Mouse (Mus musculus) MEL (cell line): ENCODE measurements around the gene Dnaaf5. TPM values are rescaled to one million over a fixed set of nuclear protein-coding genes. Genes with fewer than 3 reads are reported as not detected.

Experiments
- DNase-seq: peaks from one replicate; pipeline ENCODE4 v3.0.0; 2011; ENCODE audit warnings: low read depth, low spot score
- H3K27ac ChIP-seq: 2 replicates; pipeline ENCODE4 v1.5.1; 2012; ENCODE audit warnings: low read depth, mild to moderate bottlenecking, control low read depth, low read length, moderate library complexity; ENCODE audit not compliant: control insufficient read depth
- H3K27me3 ChIP-seq, 2 experiments: fragments of 150-350 bp in 1 of 2; sonication (generic) in 1 of 2; 2 replicates each; pipeline ENCODE4 v1.6.1; 2012; ENCODE audit warnings: low read length in 2 of 2, mild to moderate bottlenecking in 2 of 2, improper control_type of control experiment in 1 of 2, moderate library complexity in 1 of 2; ENCODE audit not compliant: insufficient read depth in 2 of 2, control insufficient read depth in 1 of 2
- H3K36me3 ChIP-seq, 2 experiments: 2 replicates each; pipeline ENCODE4 v1.6.1; 2012 to 2014; ENCODE audit warnings: low read length in 2 of 2, improper control_type of control experiment in 1 of 2, inconsistent platforms in 1 of 2, mild to moderate bottlenecking in 1 of 2; ENCODE audit not compliant: insufficient read depth in 2 of 2, control insufficient read depth in 1 of 2
- H3K4me1 ChIP-seq, 2 experiments: fragments of 150-350 bp in 1 of 2; sonication (generic) in 1 of 2; 2 replicates each; pipeline ENCODE4 v1.6.1; 2012; ENCODE audit warnings: low read length in 2 of 2, improper control_type of control experiment in 1 of 2, mild to moderate bottlenecking in 1 of 2; ENCODE audit not compliant: insufficient read depth in 2 of 2, control insufficient read depth in 1 of 2
- H3K4me3 ChIP-seq, 2 experiments: fragments of 150-350 bp in 1 of 2; sonication (generic) in 1 of 2; 2 replicates each; pipeline ENCODE4 v1.5.1; 2012; ENCODE audit warnings: low read depth in 2 of 2, low read length in 2 of 2, mild to moderate bottlenecking in 2 of 2, moderate library complexity in 2 of 2, control low read depth in 1 of 2, improper control_type of control experiment in 1 of 2; ENCODE audit not compliant: control insufficient read depth in 1 of 2, insufficient read depth in 1 of 2
- H3K79me2 ChIP-seq: 2 replicates; pipeline ENCODE4 v1.6.1; 2012; ENCODE audit warnings: mild to moderate bottlenecking, low read length, moderate library complexity; ENCODE audit not compliant: control insufficient read depth, poor library complexity, insufficient read depth
- H3K9ac ChIP-seq: 2 replicates; pipeline ENCODE4 v1.6.1; 2012; ENCODE audit warnings: low read depth, mild to moderate bottlenecking, control low read depth, low read length, moderate library complexity; ENCODE audit not compliant: control insufficient read depth, poor library complexity, severe bottlenecking
- H3K9me3 ChIP-seq: fragments of 150-350 bp; sonication (generic); replicated peaks from 2 replicates; pipeline ENCODE4 v1.6.1; 2012; ENCODE audit warnings: mild to moderate bottlenecking, low read length, improper control_type of control experiment, moderate library complexity; ENCODE audit not compliant: insufficient read depth
- CHD1 ChIP-seq: IDR thresholded peaks from 2 replicates; pipeline ENCODE4 v1.6.1; 2012; ENCODE audit warnings: low read depth, mild to moderate bottlenecking, inconsistent platforms, low read length, improper control_type of control experiment
- CHD2 ChIP-seq: IDR thresholded peaks from 2 replicates; pipeline ENCODE4 v1.6.1; 2011; ENCODE audit warnings: low read length, improper control_type of control experiment
- CTCF ChIP-seq, 3 experiments: IDR thresholded peaks in 2 of 3; conservative IDR thresholded peaks in 1 of 3; 2 replicates each; pipeline ENCODE4 v1.5.1; 2011 to 2012; ENCODE audit warnings: low read length in 3 of 3, low read depth in 2 of 3, mild to moderate bottlenecking in 2 of 3, improper control_type of control experiment in 1 of 3, inconsistent platforms in 1 of 3, mixed read lengths in 1 of 3, moderate library complexity in 1 of 3; ENCODE audit not compliant: control insufficient read depth in 1 of 3, insufficient read depth in 1 of 3, poor library complexity in 1 of 3, severe bottlenecking in 1 of 3
- ETS1 ChIP-seq: IDR thresholded peaks from 2 replicates; pipeline ENCODE4 v1.6.1; 2012; ENCODE audit warnings: low read depth, mild to moderate bottlenecking, inconsistent platforms, low read length, improper control_type of control experiment, moderate library complexity
- JUND ChIP-seq: IDR thresholded peaks from 2 replicates; pipeline ENCODE4 v1.6.1; 2011; ENCODE audit warnings: low read depth, mild to moderate bottlenecking, improper control_type of control experiment, low read length
- KAT2A ChIP-seq: conservative IDR thresholded peaks from 2 replicates; pipeline ENCODE4 v1.6.1; 2012; ENCODE audit warnings: low read depth, low read length, improper control_type of control experiment, inconsistent platforms
- MAFK ChIP-seq: IDR thresholded peaks from 2 replicates; pipeline ENCODE4 v1.6.1; 2011; ENCODE audit warnings: low read depth, mild to moderate bottlenecking, low read length, improper control_type of control experiment, borderline replicate concordance
- MXI1 ChIP-seq: IDR thresholded peaks from 2 replicates; pipeline ENCODE4 v1.6.1; 2011; ENCODE audit warnings: mild to moderate bottlenecking, low read depth, low read length, improper control_type of control experiment
- MYB ChIP-seq: IDR thresholded peaks from 2 replicates; pipeline ENCODE4 v1.6.1; 2011; ENCODE audit warnings: mild to moderate bottlenecking, low read depth, low read length, improper control_type of control experiment
- NELFE ChIP-seq: IDR thresholded peaks from 2 replicates; pipeline ENCODE4 v1.6.1; 2011; ENCODE audit warnings: low read depth, low read length, improper control_type of control experiment
- POLR2A ChIP-seq, 2 experiments: IDR thresholded peaks; 2 replicates each; pipeline ENCODE4 v1.6.1; 2011 to 2012; ENCODE audit warnings: low read length in 2 of 2, mild to moderate bottlenecking in 2 of 2, control low read depth in 1 of 2, improper control_type of control experiment in 1 of 2, low read depth in 1 of 2, moderate library complexity in 1 of 2; ENCODE audit not compliant: control insufficient read depth in 1 of 2, insufficient read depth in 1 of 2, poor library complexity in 1 of 2
- POLR2AphosphoS2 ChIP-seq: IDR thresholded peaks from 2 replicates; pipeline ENCODE4 v1.6.1; 2011; ENCODE audit warnings: low read length, improper control_type of control experiment
- POLR2AphosphoS5 ChIP-seq: IDR thresholded peaks from 2 replicates; pipeline ENCODE4 v1.6.1; 2012; ENCODE audit warnings: low read depth, borderline replicate concordance, mild to moderate bottlenecking, inconsistent platforms, low read length, moderate library complexity, mixed read lengths
- RAD21 ChIP-seq: IDR thresholded peaks from 2 replicates; pipeline ENCODE4 v1.6.1; 2011; ENCODE audit warnings: mild to moderate bottlenecking, low read depth, low read length, improper control_type of control experiment
- SMC3 ChIP-seq: IDR thresholded peaks from 2 replicates; pipeline ENCODE4 v1.6.1; 2011; ENCODE audit warnings: low read depth, low read length, improper control_type of control experiment
- TAL1 ChIP-seq: IDR thresholded peaks from 2 replicates; pipeline ENCODE4 v1.6.1; 2012; ENCODE audit warnings: mild to moderate bottlenecking, inconsistent platforms, low read length, moderate library complexity, mixed read lengths
- TBP ChIP-seq: IDR thresholded peaks from 2 replicates; pipeline ENCODE4 v1.8.0; 2011; ENCODE audit warnings: low read depth, low read length, improper control_type of control experiment
- USF2 ChIP-seq, 2 experiments: IDR thresholded peaks; 2 replicates each; pipeline ENCODE4 v1.6.1; 2011 to 2012; ENCODE audit warnings: improper control_type of control experiment in 2 of 2, low read length in 2 of 2, borderline replicate concordance in 1 of 2, inconsistent platforms in 1 of 2, low read depth in 1 of 2, mild to moderate bottlenecking in 1 of 2; ENCODE audit not compliant: insufficient read depth in 1 of 2
- ZKSCAN1 ChIP-seq: IDR thresholded peaks from 2 replicates; pipeline ENCODE4 v1.6.1; 2012; ENCODE audit warnings: low read depth, mild to moderate bottlenecking, inconsistent platforms, low read length, improper control_type of control experiment, moderate library complexity
- polyA plus RNA-seq, 2 experiments: library from polyadenylated mRNA; stranded (reverse) in 1 of 2; unstranded in 1 of 2; fragments of >175 nt in 1 of 2; fragments of >200 nt in 1 of 2; gene quantifications; 2 replicates each; pipeline versions ENCODE4 v1.2.1 to v1.2.4; 2012; ENCODE audit warnings: low replicate concordance in 2 of 2, low read depth in 1 of 2; ENCODE audit not compliant: insufficient read length in 2 of 2, insufficient read depth in 1 of 2, missing spikeins in 1 of 2
- total RNA-seq: library from RNA; depleted of rRNA; stranded (reverse); fragments of 300-350 nt; gene quantifications from 2 replicates; pipeline ENCODE4 v1.2.3, GENCODE M21; 2012

Gene Dnaaf5
- total and polyA plus RNA-seq, 3 experiments: 20.1 to 35.4 TPM; not detected in 1

DNA sequence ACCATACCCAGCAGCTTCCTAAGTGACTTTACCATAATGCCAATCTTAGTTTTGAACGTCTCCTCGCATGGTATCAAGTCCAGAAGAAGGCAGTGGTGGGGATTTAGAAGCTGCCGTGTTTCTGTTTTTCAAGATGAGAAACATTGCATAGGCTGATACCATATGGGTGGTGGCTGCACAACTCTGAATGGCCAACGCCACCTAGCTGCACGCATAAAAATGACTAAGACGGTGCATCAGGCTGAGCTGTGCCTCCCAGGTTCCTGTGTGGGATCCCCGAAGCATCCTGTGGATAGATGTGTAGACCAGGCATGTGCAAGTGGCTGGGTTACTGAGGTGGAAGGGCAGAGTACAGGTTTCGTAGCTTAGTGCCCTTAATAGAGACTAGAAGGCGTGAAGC lies 42.2 kb upstream of the Dnaaf5 start:
- Histone ChIP-seq H3K9ac (no peak overlapping the region), H3K36me3 (no peaks in the 10 kb centered on the region), H3K4me1 (no peaks in the 10 kb centered on the region), H3K79me2 (no peaks in the 10 kb centered on the region), H3K9me3 (no peaks in the 10 kb centered on the region), H3K4me3 (no peak overlapping the region), H3K27ac (no peak overlapping the region), H3K27me3 (no peaks in the 10 kb centered on the region)
- TF ChIP-seq POLR2A (IDR thresholded peaks at IDR 0.05; ENCODE audit: control insufficient read depth in 1 of 2, insufficient read depth in 1 of 2, low read depth in 1 of 2, low read length in 2 of 2, poor library complexity in 1 of 2) (no peak), CHD1 (no peak), CTCF (IDR thresholded peaks at IDR 0.05 in 2 of 3, conservative IDR thresholded peaks at IDR 0.05 in 1 of 3; ENCODE audit: control insufficient read depth in 1 of 3, insufficient read depth in 1 of 3, low read depth in 2 of 3, low read length in 3 of 3, poor library complexity in 1 of 3, severe bottlenecking in 1 of 3) (peak in 1 of 3 experiments; percentile 29; a peak in 2 of 6 replicates)
- DNase-seq: no peak

- no peaks in the 10 kb centered on the region for H3K27me3 ChIP-seq
- no peak for DNase-seq
- H3K9ac ChIP-seq: no peak overlapping the region
Measured at GRCm38 (mm10) chr5:139110140-139110855, 39.7 kb upstream of the Dnaaf5 start.

DNA sequence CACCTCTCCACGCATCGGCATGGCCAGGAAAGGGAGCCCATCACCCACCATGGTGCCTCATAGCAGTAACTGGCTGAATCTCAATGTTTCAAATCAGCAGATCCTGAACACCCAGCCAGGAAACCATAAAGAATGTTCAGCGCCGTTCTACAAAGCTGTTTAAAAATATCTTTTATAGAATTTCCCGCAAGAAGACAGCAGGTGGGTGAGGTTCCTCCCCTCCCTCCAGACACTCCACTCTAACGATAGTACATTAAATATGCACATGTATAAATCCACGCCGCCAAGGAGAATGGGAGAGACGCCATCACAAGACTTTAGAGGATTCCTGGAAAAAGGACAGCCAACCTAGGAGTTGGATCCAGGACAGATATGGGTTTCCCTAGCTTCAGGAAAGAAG lies 38.0 kb upstream of the Dnaaf5 start:
- Histone ChIP-seq H3K4me3 (no peak overlapping the region), H3K4me1 (no peaks in the 10 kb centered on the region), H3K79me2 (no peaks in the 10 kb centered on the region), H3K27me3 (no peaks in the 10 kb centered on the region), H3K9me3 (no peaks in the 10 kb centered on the region), H3K9ac (no peak overlapping the region), H3K27ac (no peak overlapping the region), H3K36me3 (no peaks in the 10 kb centered on the region)
- no peak for TF ChIP-seq CHD2
- TF ChIP-seq ETS1: no peak
- no peak for TF ChIP-seq NELFE
- TF ChIP-seq POLR2AphosphoS2: no peak
- TF ChIP-seq MXI1: no peak
- no peak for TF ChIP-seq POLR2AphosphoS5
- TF ChIP-seq JUND: no peak
- TF ChIP-seq CTCF (IDR thresholded peaks at IDR 0.05 in 2 of 3, conservative IDR thresholded peaks at IDR 0.05 in 1 of 3; ENCODE audit: control insufficient read depth in 1 of 3, insufficient read depth in 1 of 3, low read depth in 2 of 3, low read length in 3 of 3, poor library complexity in 1 of 3, severe bottlenecking in 1 of 3): no peak
- TF ChIP-seq TBP: no peak
- TF ChIP-seq MYB: no peak
- no peak for TF ChIP-seq RAD21
- TF ChIP-seq KAT2A: no peak
- TF ChIP-seq CHD1: no peak
- no peak for TF ChIP-seq MAFK
- no peak for TF ChIP-seq USF2 (IDR thresholded peaks at IDR 0.05; ENCODE audit: borderline replicate concordance in 1 of 2, insufficient read depth in 1 of 2, low read depth in 1 of 2, low read length in 2 of 2)
- TF ChIP-seq SMC3: no peak
- DNase-seq: no peak

More at GRCm38 (mm10) chr5:139110140-139110855, 39.7 kb upstream of the Dnaaf5 start:
- no peak overlapping the region for H3K4me3 ChIP-seq
- H3K36me3 ChIP-seq: no peaks in the 10 kb centered on the region
- H3K27ac ChIP-seq: no peak overlapping the region
- TF ChIP-seq TAL1 (no peak), CHD1 (no peak), ZKSCAN1 (no peak)
- H3K9me3 ChIP-seq: no peaks in the 10 kb centered on the region
- H3K79me2 ChIP-seq: no peaks in the 10 kb centered on the region
- no peaks in the 10 kb centered on the region for H3K4me1 ChIP-seq
